Mouse (Mus musculus): Measurements from ENCODE around the gene Shank2. TPM values are rescaled to one million over a fixed set of nuclear protein-coding genes. Genes with fewer than 3 reads are reported as not detected.
A peak's percentile ranks its signal among the peaks of the same experiment; 100 is the strongest.

The Shank2 gene
- total and polyA plus RNA-seq, 2 experiments from 2014 or later, result 9.3 to 32.6 TPM

- Histone ChIP-seq H3K36me3 (ENCODE audit: insufficient read depth, low read length) (0 out of 2 replicates have a peak, but pooled peaks cover 3% of the 10 kb centered on the region), H3K9me3 (ENCODE audit: low read length) (no peaks in the 10 kb centered on the region), H3K9ac (replicated peaks; ENCODE audit: low read length, poor library complexity, severe bottlenecking) (no peak overlapping the region), H3K27me3 (ENCODE audit: insufficient read depth, low read length) (no peaks in the 10 kb centered on the region), H3K27ac (ENCODE audit: low read depth, low read length) (no peak overlapping the region), H3K4me2 (ENCODE audit: low read depth, low read length, poor library complexity, severe bottlenecking) (no peak overlapping the region), H3K4me1 (ENCODE audit: insufficient read depth, low read length) (peaks cover 4% of the 10 kb centered on the region; the same call in 1 of the 2 replicates), H3K4me3 (ENCODE audit: low read depth, low read length) (no peak overlapping the region)
- DNase-seq (ENCODE audit: low spot score), result no peak
- 30% methylated on average over 16 of the region's 16 CpGs for WGBS
- no peak for ATAC-seq (ENCODE audit: low FRiP score)
- TF ChIP-seq CTCF (IDR thresholded peaks at IDR 0.05), result no peak
These were observed 418.8 kb downstream of the Shank2 start for GRCm38 (mm10) chr7:144420552-144420951.

GRCm38 (mm10) chr7:144421478-144421877 is 419.8 kb downstream of the Shank2 start:
- no peak overlapping the region for H3K4me3 ChIP-seq (ENCODE audit: low read depth, low read length)
- WGBS, result 47% methylated on average over 6 of the region's 6 CpGs
- DNase-seq (ENCODE audit: low spot score), result peak; percentile 76

GRCm38 (mm10) chr7:144425953-144426352 is 424.2 kb downstream of the Shank2 start:
- Histone ChIP-seq H3K9ac (replicated peaks; ENCODE audit: low read length, poor library complexity, severe bottlenecking) (no peak overlapping the region), H3K27ac (ENCODE audit: low read depth, low read length) (no peak overlapping the region), H3K27me3 (ENCODE audit: insufficient read depth, low read length) (no peaks in the 10 kb centered on the region), H3K4me3 (ENCODE audit: low read depth, low read length) (no peak overlapping the region), H3K4me1 (ENCODE audit: insufficient read depth, low read length) (no peaks in the 10 kb centered on the region), H3K4me2 (ENCODE audit: low read depth, low read length, poor library complexity, severe bottlenecking) (no peak overlapping the region), H3K9me3 (ENCODE audit: low read length) (no peaks in the 10 kb centered on the region), H3K36me3 (ENCODE audit: insufficient read depth, low read length) (no peaks in the 10 kb centered on the region)
- peak; percentile 80 for DNase-seq (ENCODE audit: low spot score)
- TF ChIP-seq CTCF (IDR thresholded peaks at IDR 0.05), result peak; percentile 99
- ATAC-seq (ENCODE audit: low FRiP score), result no peak
- WGBS, result 3% methylated on average over 8 of the region's 8 CpGs

More at GRCm38 (mm10) chr7:144421478-144421877, 419.8 kb downstream of the Shank2 start:
- Histone ChIP-seq H3K9me3 (ENCODE audit: low read length) (no peaks in the 10 kb centered on the region), H3K27ac (ENCODE audit: low read depth, low read length) (no peak overlapping the region), H3K9ac (replicated peaks; ENCODE audit: low read length, poor library complexity, severe bottlenecking) (no peak overlapping the region), H3K4me2 (ENCODE audit: low read depth, low read length, poor library complexity, severe bottlenecking) (no peak overlapping the region), H3K4me1 (ENCODE audit: insufficient read depth, low read length) (peaks cover 4% of the 10 kb centered on the region; the same call in 1 of the 2 replicates), H3K27me3 (ENCODE audit: insufficient read depth, low read length) (no peaks in the 10 kb centered on the region), H3K36me3 (ENCODE audit: insufficient read depth, low read length) (0 out of 2 replicates have a peak, but pooled peaks cover 3% of the 10 kb centered on the region)
- TF ChIP-seq CTCF (IDR thresholded peaks at IDR 0.05), result no peak
- ATAC-seq (ENCODE audit: low FRiP score), result no peak

GRCm38 (mm10) chr7:144426594-144426993 is 424.9 kb downstream of the Shank2 start:
- H3K36me3 ChIP-seq (ENCODE audit: insufficient read depth, low read length), result no peaks in the 10 kb centered on the region
- no peaks in the 10 kb centered on the region for H3K9me3 ChIP-seq (ENCODE audit: low read length)
- no peak for TF ChIP-seq CTCF (IDR thresholded peaks at IDR 0.05)
- no peaks in the 10 kb centered on the region for H3K27me3 ChIP-seq (ENCODE audit: insufficient read depth, low read length)
- no peak overlapping the region for H3K9ac ChIP-seq (replicated peaks; ENCODE audit: low read length, poor library complexity, severe bottlenecking)
- H3K27ac ChIP-seq (ENCODE audit: low read depth, low read length), result no peak overlapping the region
- no peak overlapping the region for H3K4me2 ChIP-seq (ENCODE audit: low read depth, low read length, poor library complexity, severe bottlenecking)
- 79% methylated on average over 3 of the region's 3 CpGs for WGBS
- H3K4me3 ChIP-seq (ENCODE audit: low read depth, low read length), result no peak overlapping the region
- H3K4me1 ChIP-seq (ENCODE audit: insufficient read depth, low read length), result no peaks in the 10 kb centered on the region
- no peak for DNase-seq (ENCODE audit: low spot score)
- 0 out of 2 replicates have a peak, but pooled peaks have one; percentile 28 for ATAC-seq (ENCODE audit: low FRiP score)

GRCm38 (mm10) chr7:144427460-144427859 is 425.7 kb downstream of the Shank2 start:
- Histone ChIP-seq H3K27me3 (ENCODE audit: insufficient read depth, low read length) (no peaks in the 10 kb centered on the region), H3K9ac (replicated peaks; ENCODE audit: low read length, poor library complexity, severe bottlenecking) (no peak overlapping the region), H3K4me3 (ENCODE audit: low read depth, low read length) (no peak overlapping the region), H3K4me1 (ENCODE audit: insufficient read depth, low read length) (no peaks in the 10 kb centered on the region), H3K4me2 (ENCODE audit: low read depth, low read length, poor library complexity, severe bottlenecking) (no peak overlapping the region), H3K27ac (ENCODE audit: low read depth, low read length) (no peak overlapping the region), H3K36me3 (ENCODE audit: insufficient read depth, low read length) (no peaks in the 10 kb centered on the region), H3K9me3 (ENCODE audit: low read length) (no peaks in the 10 kb centered on the region)
- no peak for DNase-seq (ENCODE audit: low spot score)
- TF ChIP-seq CTCF (IDR thresholded peaks at IDR 0.05), result peak; percentile 48
- 75% methylated on average over 3 of the region's 3 CpGs for WGBS
- ATAC-seq (ENCODE audit: low FRiP score), result no peak

- Histone ChIP-seq H3K4me2 (ENCODE audit: low read depth, low read length, poor library complexity, severe bottlenecking) (no peak overlapping the region), H3K36me3 (ENCODE audit: insufficient read depth, low read length) (peaks cover 23% of the 10 kb centered on the region), H3K9me3 (ENCODE audit: low read length) (no peaks in the 10 kb centered on the region), H3K27me3 (ENCODE audit: insufficient read depth, low read length) (no peaks in the 10 kb centered on the region), H3K9ac (replicated peaks; ENCODE audit: low read length, poor library complexity, severe bottlenecking) (no peak overlapping the region), H3K4me1 (ENCODE audit: insufficient read depth, low read length) (no peaks in the 10 kb centered on the region), H3K27ac (ENCODE audit: low read depth, low read length) (no peak overlapping the region), H3K4me3 (ENCODE audit: low read depth, low read length) (no peak overlapping the region)
- DNase-seq (ENCODE audit: low spot score) (no peak), ATAC-seq (ENCODE audit: low FRiP score) (no peak)
- WGBS, result 75% methylated on average over 2 of the region's 2 CpGs
- no peak for TF ChIP-seq CTCF (IDR thresholded peaks at IDR 0.05)
These were observed 431.2 kb downstream of the Shank2 start for GRCm38 (mm10) chr7:144432920-144433319.
